Mouse (Mus musculus) megakaryocyte, embryonic 14.5 days (primary cell): ENCODE measurements around the gene Gm11168.
"Not testable (repeated sequence)": the region's sequence is repeated elsewhere in the genome, so short reads cannot be mapped to it uniquely, and the experiment has no call there.

ENCODE experiments used
- FLI1 ChIP-seq: IDR thresholded peaks from 2 replicates; pipeline ENCODE4 v1.6.1; 2012; ENCODE audit warnings: low read length, inconsistent platforms, mixed read lengths
- GATA1 ChIP-seq: IDR thresholded peaks from 3 replicates; pipeline ENCODE4 v1.6.1; 2012; ENCODE audit warnings: mixed read lengths, low read length, inconsistent platforms, borderline replicate concordance

DNA sequence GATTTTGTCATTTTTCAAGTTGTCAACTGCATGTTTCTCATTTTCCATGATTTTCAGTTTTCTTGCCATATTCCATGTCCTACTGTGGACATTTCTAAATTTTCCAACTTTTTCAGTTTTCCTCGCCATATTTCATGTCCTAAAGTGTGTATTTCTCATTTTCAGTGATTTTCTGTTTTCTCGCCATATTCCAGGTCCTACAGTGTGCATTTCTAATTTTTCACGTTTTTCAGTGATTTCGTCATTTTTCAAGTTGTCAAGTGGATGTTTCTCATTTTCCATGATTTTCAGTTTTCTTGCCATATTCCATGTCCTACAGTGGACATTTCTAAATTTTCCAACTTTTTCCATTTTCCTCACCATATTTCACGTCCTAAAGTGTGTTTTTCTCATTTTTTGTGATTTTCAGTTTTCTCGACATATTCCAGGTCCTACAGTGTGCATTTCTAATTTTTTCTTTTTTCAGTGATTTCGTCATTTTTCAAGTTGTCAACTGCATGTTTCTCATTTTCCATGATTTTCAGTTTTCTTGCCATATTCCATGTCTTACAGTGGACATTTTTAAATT is 9.0 kb downstream of the Gm11168 start:
- TF ChIP-seq FLI1, GATA1: not testable (repeated sequence)
